Mouse (Mus musculus) C2C12 (cell line): ENCODE measurements around the gene Gm38394. TPM values are rescaled to one million over a fixed set of nuclear protein-coding genes. Genes with fewer than 3 reads are reported as not detected.
"Not testable (repeated sequence)": the region's sequence is repeated elsewhere in the genome, so short reads cannot be mapped to it uniquely, and the experiment has no call there.

Source experiments
- H3K27me3 ChIP-seq: one replicate; pipeline ENCODE4 v1.6.1; 2011; ENCODE audit not compliant: control insufficient read depth, insufficient read depth, insufficient read length
- H3K36me3 ChIP-seq: one replicate; pipeline ENCODE4 v1.6.1; 2011; ENCODE audit not compliant: control insufficient read depth, insufficient read depth
- H3K4me3 ChIP-seq: one replicate; pipeline ENCODE4 v1.5.1; 2011; ENCODE audit warnings: mild to moderate bottlenecking, control low read depth; ENCODE audit not compliant: poor library complexity, insufficient read depth, severe bottlenecking
- H3K79me2 ChIP-seq: one replicate; pipeline ENCODE4 v1.6.1; 2011; ENCODE audit not compliant: control insufficient read depth, insufficient read depth
- H3K79me3 ChIP-seq: one replicate; pipeline ENCODE4 v1.6.1; 2011; ENCODE audit warnings: low read depth, control low read depth
- H3ac ChIP-seq: one replicate; pipeline ENCODE3; 2011; ENCODE audit warnings: low read depth; ENCODE audit not compliant: control insufficient read depth, insufficient read length
- CEBPB ChIP-seq: IDR thresholded peaks from one replicate; pipeline ENCODE4 v1.6.1; 2011; ENCODE audit warnings: low read depth, mild to moderate bottlenecking, control low read depth, moderate library complexity
- CTCF ChIP-seq: IDR thresholded peaks from one replicate; pipeline ENCODE4 v1.5.1; 2011; ENCODE audit not compliant: control insufficient read depth, insufficient read depth, insufficient read length
- FOSL1 ChIP-seq: IDR thresholded peaks from one replicate; pipeline ENCODE4 v1.8.0; 2011; ENCODE audit warnings: mild to moderate bottlenecking, low read length; ENCODE audit not compliant: poor library complexity, insufficient read depth, severe bottlenecking
- MAX ChIP-seq: IDR thresholded peaks from one replicate; pipeline ENCODE4 v1.6.1; 2011; ENCODE audit warnings: mild to moderate bottlenecking, control low read depth
- MYOD1 ChIP-seq: IDR thresholded peaks from one replicate; pipeline ENCODE4 v1.6.1; 2011; ENCODE audit warnings: low read depth; ENCODE audit not compliant: control insufficient read depth, insufficient read length
- MYOG ChIP-seq: IDR thresholded peaks from one replicate; pipeline ENCODE4 v1.6.1; 2011; ENCODE audit not compliant: control insufficient read depth, insufficient read length; ENCODE audit errors: extremely low read depth
- USF1 ChIP-seq: IDR thresholded peaks from one replicate; pipeline ENCODE4 v1.6.1; 2011; ENCODE audit warnings: low read depth, mild to moderate bottlenecking, control low read depth, moderate library complexity
- long read RNA-seq, 2 experiments: library from polyadenylated mRNA; unstranded; transcript quantifications; one replicate each; pipeline ENCODE4 v2.0.0; 2019 to 2020
- polyA plus RNA-seq: library from polyadenylated mRNA; unstranded; fragments of >200 nt; fragmentation: generic; extraction: Trizol; gene quantifications from one replicate; pipeline ENCODE4 v1.2.1, GENCODE M21; 2012; ENCODE audit warnings: missing spikeins

The Gm38394 gene
- 2.0 TPM for polyA plus RNA-seq
- long read RNA-seq, experiment 1, partial matches to known transcripts, result 3 of 3 reads
- long read RNA-seq, experiment 1, other reads (novel, unspliced or antisense), result 0 of 3 reads
- long read RNA-seq, experiment 2, result 0 reads

GRCm38 (mm10) chr1:133661203-133661933 is at the start of gene Gm38394:
Gene Gm38394, minus strand, starts transcription at chr1:133661318.
- H3K36me3 ChIP-seq, result peaks cover 35% of the 10 kb centered on the region
- TF ChIP-seq CTCF (no peak), MAX (peak; percentile 69), FOSL1 (no peak), CEBPB (no peak), USF1 (peak; percentile 97), MYOD1 (no peak), MYOG (no peak)
- peak within 1 kb of the TSS; percentile 62 for H3K4me3 ChIP-seq
- H3K79me3 ChIP-seq, result peaks cover 43% of the 10 kb centered on the region
- peak within 1 kb of the TSS; percentile 79 for H3ac ChIP-seq
- H3K79me2 ChIP-seq, result peaks cover 48% of the 10 kb centered on the region
- H3K27me3 ChIP-seq, result no peaks in the 10 kb centered on the region

GRCm38 (mm10) chr1:133710895-133711294 is 49.8 kb upstream of the Gm38394 start:
- H3K79me3 ChIP-seq, result no peaks in the 10 kb centered on the region
- no peak overlapping the region for H3K4me3 ChIP-seq
- no peak overlapping the region for H3ac ChIP-seq
- no peaks in the 10 kb centered on the region for H3K36me3 ChIP-seq
- TF ChIP-seq MYOG (no peak), MAX (no peak), CTCF (no peak), FOSL1 (no peak), CEBPB (no peak), USF1 (no peak), MYOD1 (no peak)
- no peaks in the 10 kb centered on the region for H3K79me2 ChIP-seq
- H3K27me3 ChIP-seq, result no peaks in the 10 kb centered on the region

GRCm38 (mm10) chr1:133709292-133709691 is 48.2 kb upstream of the Gm38394 start:
- no peak overlapping the region for H3ac ChIP-seq
- no peaks in the 10 kb centered on the region for H3K36me3 ChIP-seq
- H3K4me3 ChIP-seq, result no peak overlapping the region
- no peak for TF ChIP-seq FOSL1
- TF ChIP-seq CEBPB, result no peak
- TF ChIP-seq MAX, result no peak
- TF ChIP-seq USF1, result no peak
- TF ChIP-seq MYOG, result no peak
- no peak for TF ChIP-seq MYOD1
- no peak for TF ChIP-seq CTCF
- H3K79me2 ChIP-seq, result no peaks in the 10 kb centered on the region
- no peaks in the 10 kb centered on the region for H3K79me3 ChIP-seq
- no peaks in the 10 kb centered on the region for H3K27me3 ChIP-seq

- not testable (repeated sequence) for H3ac ChIP-seq, H3K27me3 ChIP-seq, H3K4me3 ChIP-seq, H3K79me3 ChIP-seq, H3K79me2 ChIP-seq, H3K36me3 ChIP-seq
Measured at GRCm38 (mm10) chr1:133701824-133702223, 40.7 kb upstream of the Gm38394 start.

- Histone ChIP-seq H3K36me3 (no peaks in the 10 kb centered on the region), H3ac (no peak overlapping the region), H3K4me3 (no peak overlapping the region), H3K27me3 (no peaks in the 10 kb centered on the region), H3K79me3 (no peaks in the 10 kb centered on the region), H3K79me2 (no peaks in the 10 kb centered on the region)
- no peak for TF ChIP-seq FOSL1
- TF ChIP-seq CTCF, result no peak
- no peak for TF ChIP-seq MYOG
- TF ChIP-seq MYOD1, result no peak
- no peak for TF ChIP-seq MAX
- no peak for TF ChIP-seq CEBPB
- TF ChIP-seq USF1, result no peak
Measured at GRCm38 (mm10) chr1:133697935-133698620, 37.0 kb upstream of the Gm38394 start.
